Mouse (Mus musculus) adrenal gland, postnatal 10 days (tissue): ENCODE results near the gene Sfmbt1. TPM values are rescaled to one million over a fixed set of nuclear protein-coding genes. Genes with fewer than 3 reads are reported as not detected.

Experiments
- DNase-seq: peaks from one replicate; pipeline ENCODE4 v3.0.0; 2021; ENCODE audit warnings: mixed read lengths
- total RNA-seq, 2 experiments: library from RNA; stranded (reverse); gene quantifications; 2 replicates each; pipeline ENCODE4 v1.2.3; 2021

The Sfmbt1 gene
- total RNA-seq, 2 experiments from 2014 or later = 24.9 to 25.5 TPM

- DNase-seq = no peak
Observed at GRCm38 (mm10) chr14:30870206-30871147, 155.8 kb downstream of the Sfmbt1 start.

Other genes with a start within 250 kb of the Sfmbt1 start
- gene Dcp1a, start 235.3 kb upstream of the Sfmbt1 start, total RNA-seq = 10 to 100 TPM; 20.8 to 24.6 TPM
- gene Cacna1d, start 223.4 kb upstream of the Sfmbt1 start, total RNA-seq = 10 to 100 TPM; 11.5 to 17.3 TPM
- gene Tkt, start 166.5 kb upstream of the Sfmbt1 start, total RNA-seq = 100 to 1,000 TPM; 790 to 884 TPM
- gene Prkcd, start 88.6 kb upstream of the Sfmbt1 start, total RNA-seq = 100 to 1,000 TPM in 1 of 2 experiments, 10 to 100 TPM in 1; 80.9 to 129 TPM
- gene Rft1, start 60.5 kb upstream of the Sfmbt1 start, total RNA-seq = 10 to 100 TPM; 21.2 to 24.2 TPM
- gene Tmem110, start 110.7 kb downstream of the Sfmbt1 start, total RNA-seq = 10 to 100 TPM; 23.2 to 27.1 TPM
- 10 to 100 TPM; 11.1 to 11.6 TPM for gene Mustn1, start 164.4 kb downstream of the Sfmbt1 start, total RNA-seq
- gene Itih4, start 171.6 kb downstream of the Sfmbt1 start, total RNA-seq = 100 to 1,000 TPM; 167 to 428 TPM
- gene Itih3, start 208.9 kb downstream of the Sfmbt1 start, total RNA-seq = 100 to 1,000 TPM in 1 of 2 experiments, 10 to 100 TPM in 1; 87.4 to 223 TPM
- gene Itih1, start 228.4 kb downstream of the Sfmbt1 start, total RNA-seq = 100 to 1,000 TPM in 1 of 2 experiments, 10 to 100 TPM in 1; 52.9 to 125 TPM
- gene Nek4, start 236.5 kb downstream of the Sfmbt1 start, total RNA-seq = 10 to 100 TPM in 1 of 2 experiments, 1 to 10 TPM in 1; 8.5 to 13.9 TPM